Mouse (Mus musculus): ENCODE measurements around the gene Yes1. TPM values are rescaled to one million over a fixed set of nuclear protein-coding genes. Genes with fewer than 3 reads are reported as not detected.
"Not testable (repeated sequence)": the region's sequence is repeated elsewhere in the genome, so short reads cannot be mapped to it uniquely, and the experiment has no call there.

Gene Yes1
- polyA plus RNA-seq, 1 experiment from 2014 or later: 42.4 TPM

DNA sequence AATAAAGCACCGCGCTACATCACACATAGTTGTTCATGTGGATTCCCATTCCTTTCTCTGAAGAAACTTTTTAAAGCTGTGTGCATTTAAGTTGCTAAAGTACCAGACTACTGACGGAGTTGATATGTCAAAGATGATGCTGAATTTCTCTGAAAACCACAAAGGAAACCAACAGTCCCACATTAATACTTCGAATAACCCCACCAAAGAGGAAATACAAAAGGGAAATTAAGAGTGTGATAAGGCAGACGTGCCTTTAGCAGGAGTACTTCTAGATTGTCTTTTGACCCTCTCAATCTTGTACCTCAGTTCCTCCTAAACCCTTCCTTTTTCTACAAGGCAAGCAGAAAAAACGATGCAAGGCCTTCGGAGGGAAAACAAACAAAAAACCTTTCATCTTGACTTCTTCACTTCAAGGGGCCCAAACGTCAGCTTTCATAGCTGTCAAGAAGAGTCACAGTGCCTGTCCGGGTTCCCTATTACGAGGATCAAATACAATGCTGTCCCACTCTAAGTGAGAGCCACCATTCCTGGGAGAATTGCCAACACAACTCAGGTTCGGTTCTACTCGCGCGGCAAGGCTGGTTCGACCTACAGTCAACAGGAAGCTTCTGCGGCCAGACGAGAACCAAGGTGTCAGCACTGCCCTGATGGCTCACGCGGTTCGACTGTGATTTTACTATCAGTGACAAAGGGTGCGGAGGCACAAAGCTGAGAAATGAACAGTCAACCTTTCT is 739 bp upstream of the Yes1 start:
- Histone ChIP-seq H3K36me3 (ENCODE audit: control insufficient read depth, insufficient read depth, low read length) (no peaks in the 10 kb centered on the region), H3K27me3 (ENCODE audit: control insufficient read depth, insufficient read depth, low read depth, low read length) (no peaks in the 10 kb centered on the region), H3K27ac (ENCODE audit: low read length) (peak overlapping the region; percentile 94), H3K9me3 (ENCODE audit: control insufficient read depth, low read length) (no peaks in the 10 kb centered on the region), H3K9ac (ENCODE audit: low read length) (peak overlapping the region; percentile 94), H3K4me1 (replicated peaks; ENCODE audit: control insufficient read depth, insufficient read depth, low read length) (peaks cover 11% of the 10 kb centered on the region), H3K4me2 (ENCODE audit: low read depth, low read length) (peak overlapping the region; percentile 80), H3K4me3 (ENCODE audit: low read length) (peak overlapping the region; percentile 96)
- peak; percentile 37 for ATAC-seq (ENCODE audit: low read depth)
- 14% methylated on average over 21 of the region's 21 CpGs for WGBS

DNA sequence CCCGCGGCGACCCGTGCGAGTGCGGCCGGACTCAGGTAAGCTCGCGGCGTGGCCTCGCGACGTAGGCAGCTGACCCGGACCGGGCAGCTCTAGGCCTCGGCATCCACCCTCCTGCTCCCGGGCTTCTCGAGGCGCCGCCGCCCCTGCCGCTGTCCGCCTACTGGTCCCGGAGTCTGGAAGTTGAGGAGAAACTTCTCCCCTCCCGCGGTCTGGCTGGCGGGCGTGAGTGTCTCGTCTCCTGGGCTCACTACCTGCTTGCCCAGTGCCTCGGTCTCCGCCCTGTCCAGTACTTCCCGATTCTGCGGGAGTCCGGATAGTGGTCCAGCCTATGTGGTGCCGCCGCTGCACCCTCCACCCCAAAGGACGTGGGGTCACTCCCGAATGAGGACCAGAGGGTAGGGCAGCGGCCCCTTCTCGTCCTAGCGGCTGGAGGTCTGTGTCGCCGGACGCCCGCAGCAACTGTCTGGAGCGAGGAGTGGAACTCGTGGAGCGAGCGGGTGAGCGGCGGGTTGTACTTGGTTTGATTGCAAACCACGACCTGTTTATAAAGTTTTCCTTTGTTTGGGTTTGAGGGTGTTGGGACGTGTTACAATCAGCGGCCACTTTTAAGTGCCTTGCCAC is 480 bp downstream of the Yes1 start:
- WGBS: under 1% methylated on average over 28 of the region's 54 CpGs
- H3K4me2 ChIP-seq (ENCODE audit: low read depth, low read length): peak overlapping the region; percentile 80
- peak overlapping the region; percentile 94 for H3K27ac ChIP-seq (ENCODE audit: low read length)
- H3K36me3 ChIP-seq (ENCODE audit: control insufficient read depth, insufficient read depth, low read length): no peaks in the 10 kb centered on the region
- H3K27me3 ChIP-seq (ENCODE audit: control insufficient read depth, insufficient read depth, low read depth, low read length): no peaks in the 10 kb centered on the region
- H3K4me3 ChIP-seq (ENCODE audit: low read length): peak overlapping the region; percentile 96
- peaks cover 14% of the 10 kb centered on the region for H3K4me1 ChIP-seq (replicated peaks; ENCODE audit: control insufficient read depth, insufficient read depth, low read length)
- peak; percentile 75 for ATAC-seq (ENCODE audit: low read depth)
- H3K9ac ChIP-seq (ENCODE audit: low read length): peak overlapping the region; percentile 94
- H3K9me3 ChIP-seq (ENCODE audit: control insufficient read depth, low read length): no peaks in the 10 kb centered on the region

DNA sequence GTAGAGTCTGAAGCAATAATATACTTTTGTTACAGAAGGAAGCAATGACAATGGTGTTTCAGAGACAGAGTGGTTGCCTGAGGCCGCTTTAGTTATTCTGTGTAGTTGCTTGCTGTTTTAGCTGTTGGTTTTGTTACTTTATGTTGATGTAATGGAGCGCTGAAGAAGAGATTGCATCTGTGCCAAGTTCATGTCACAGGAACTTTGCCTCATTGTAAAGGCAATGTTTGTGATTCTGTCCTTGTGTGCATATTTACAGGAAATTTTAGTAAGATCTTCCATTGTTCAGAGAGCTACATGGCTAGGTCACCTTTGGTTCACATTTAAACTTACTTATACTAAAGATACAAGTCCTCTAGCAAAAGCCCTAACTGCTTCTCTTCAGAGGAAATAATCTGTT is 3.3 kb downstream of the Yes1 start:
- no peaks in the 10 kb centered on the region for H3K27me3 ChIP-seq (ENCODE audit: control insufficient read depth, insufficient read depth, low read depth, low read length)
- no peak overlapping the region for H3K4me3 ChIP-seq (ENCODE audit: low read length)
- H3K4me1 ChIP-seq (replicated peaks; ENCODE audit: control insufficient read depth, insufficient read depth, low read length): peaks cover 14% of the 10 kb centered on the region
- H3K9me3 ChIP-seq (ENCODE audit: control insufficient read depth, low read length): no peaks in the 10 kb centered on the region
- WGBS: 43% methylated on average over 2 of the region's 2 CpGs
- no peaks in the 10 kb centered on the region for H3K36me3 ChIP-seq (ENCODE audit: control insufficient read depth, insufficient read depth, low read length)
- no peak for ATAC-seq (ENCODE audit: low read depth)
- peak overlapping the region; percentile 80 for H3K27ac ChIP-seq (ENCODE audit: low read length)
- peak overlapping the region; percentile 33; the same call in 1 of the 2 replicates for H3K4me2 ChIP-seq (ENCODE audit: low read depth, low read length)
- no peak overlapping the region for H3K9ac ChIP-seq (ENCODE audit: low read length)

DNA sequence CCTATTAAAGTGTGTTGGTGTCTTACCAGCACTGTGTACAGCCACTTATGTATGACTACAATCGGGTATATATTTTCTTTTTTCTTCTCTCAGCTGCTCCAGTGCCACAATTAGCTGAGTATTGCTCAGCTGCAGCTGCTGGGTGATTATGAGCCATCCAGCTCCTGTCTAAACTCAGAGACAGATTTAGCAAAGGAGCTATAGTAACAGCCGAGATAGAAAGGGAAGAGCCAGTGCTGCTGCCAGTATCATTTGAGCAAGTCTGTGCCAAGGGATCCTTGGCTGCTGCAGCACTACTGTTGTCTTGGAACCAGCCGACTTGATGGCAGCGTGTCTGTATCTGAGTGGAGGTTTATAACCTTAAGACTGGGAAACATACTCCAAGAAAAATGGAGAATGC is 3.7 kb downstream of the Yes1 start:
- Histone ChIP-seq H3K36me3 (ENCODE audit: control insufficient read depth, insufficient read depth, low read length) (no peaks in the 10 kb centered on the region), H3K4me3 (ENCODE audit: low read length) (no peak overlapping the region), H3K9me3 (ENCODE audit: control insufficient read depth, low read length) (no peaks in the 10 kb centered on the region), H3K4me2 (ENCODE audit: low read depth, low read length) (peak overlapping the region; percentile 33; the same call in 1 of the 2 replicates), H3K27ac (ENCODE audit: low read length) (peak overlapping the region; percentile 80), H3K4me1 (replicated peaks; ENCODE audit: control insufficient read depth, insufficient read depth, low read length) (peaks cover 14% of the 10 kb centered on the region), H3K9ac (ENCODE audit: low read length) (no peak overlapping the region), H3K27me3 (ENCODE audit: control insufficient read depth, insufficient read depth, low read depth, low read length) (no peaks in the 10 kb centered on the region)
- 39% methylated on average over 4 of the region's 4 CpGs for WGBS
- ATAC-seq (ENCODE audit: low read depth): no peak

DNA sequence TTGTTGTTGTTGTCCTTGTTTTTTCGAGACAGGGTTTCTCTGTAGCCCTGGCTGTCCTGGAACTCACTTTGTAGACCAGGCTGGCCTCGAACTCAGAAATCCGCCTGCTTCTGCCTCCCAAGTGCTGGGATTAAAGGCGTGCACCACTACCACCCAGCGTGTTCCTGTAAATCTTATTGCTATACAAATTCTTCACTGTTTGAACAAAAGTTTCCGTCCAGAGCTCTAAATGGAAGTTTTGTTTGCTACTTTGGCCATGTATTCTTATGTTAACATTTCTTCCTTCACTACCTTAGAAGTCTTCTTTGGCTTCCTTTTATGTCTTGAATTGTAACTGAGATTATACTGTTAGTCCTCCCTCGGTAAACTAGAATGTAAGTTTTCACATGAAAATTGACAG is 5.5 kb downstream of the Yes1 start:
- H3K4me1 ChIP-seq (replicated peaks; ENCODE audit: control insufficient read depth, insufficient read depth, low read length): peaks cover 11% of the 10 kb centered on the region

DNA sequence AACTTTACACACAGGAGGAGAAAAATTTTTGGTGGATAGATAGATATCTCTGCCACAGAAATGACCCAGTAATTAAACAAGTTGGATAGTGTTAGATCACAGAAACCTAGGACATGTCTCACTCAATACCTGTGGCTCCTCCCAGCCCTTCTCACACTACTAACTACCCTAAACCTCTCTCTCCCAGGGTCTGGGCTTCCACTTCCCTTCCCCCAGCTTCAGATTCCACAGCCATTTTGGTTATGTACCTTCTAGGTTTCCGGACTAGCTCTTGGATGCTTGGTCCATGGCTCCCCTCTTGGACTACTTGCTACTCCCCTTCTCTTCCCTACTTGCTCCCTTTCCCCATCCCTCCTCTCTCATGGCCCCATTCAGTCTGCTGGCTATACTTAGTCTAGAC is 6.9 kb downstream of the Yes1 start:
- Histone ChIP-seq H3K4me2 (ENCODE audit: low read depth, low read length) (no peak overlapping the region), H3K27ac (ENCODE audit: low read length) (no peak overlapping the region), H3K9ac (ENCODE audit: low read length) (no peak overlapping the region), H3K4me3 (ENCODE audit: low read length) (no peak overlapping the region), H3K36me3 (ENCODE audit: control insufficient read depth, insufficient read depth, low read length) (no peaks in the 10 kb centered on the region), H3K4me1 (replicated peaks; ENCODE audit: control insufficient read depth, insufficient read depth, low read length) (peaks cover 8% of the 10 kb centered on the region; the same call in 1 of the 2 replicates), H3K27me3 (ENCODE audit: control insufficient read depth, insufficient read depth, low read depth, low read length) (no peaks in the 10 kb centered on the region), H3K9me3 (ENCODE audit: control insufficient read depth, low read length) (no peaks in the 10 kb centered on the region)
- ATAC-seq (ENCODE audit: low read depth): no peak
- WGBS: 100% methylated on average over 1 of the region's 1 CpGs

More for the DNA sequence above, 5.5 kb downstream of the Yes1 start:
- H3K4me2 ChIP-seq (ENCODE audit: low read depth, low read length); H3K9me3 ChIP-seq (ENCODE audit: control insufficient read depth, low read length); H3K36me3 ChIP-seq (ENCODE audit: control insufficient read depth, insufficient read depth, low read length); ATAC-seq (ENCODE audit: low read depth); H3K27ac ChIP-seq (ENCODE audit: low read length); H3K4me3 ChIP-seq (ENCODE audit: low read length); H3K9ac ChIP-seq (ENCODE audit: low read length); H3K27me3 ChIP-seq (ENCODE audit: control insufficient read depth, insufficient read depth, low read depth, low read length): not testable (repeated sequence)
- 85% methylated on average over 7 of the region's 7 CpGs for WGBS

DNA sequence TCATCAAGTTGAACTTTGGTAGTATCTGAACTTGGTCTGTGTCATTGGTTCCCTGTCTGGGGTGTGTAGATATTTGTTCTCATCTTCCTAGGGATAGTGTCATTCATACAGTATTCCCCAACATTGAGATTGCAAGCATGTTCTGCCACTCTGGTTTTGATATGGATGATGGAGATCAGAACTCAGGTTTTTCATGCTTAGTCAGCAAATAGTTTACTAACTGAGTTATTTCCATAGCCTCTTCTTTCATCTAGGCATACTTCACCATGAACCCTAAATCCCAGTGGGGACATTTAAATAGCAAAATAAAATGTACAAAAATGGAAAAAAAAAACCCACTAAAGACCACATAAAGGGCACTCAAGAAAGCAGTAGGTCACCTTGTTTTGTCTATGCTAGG is 12.7 kb downstream of the Yes1 start:
- Histone ChIP-seq H3K27ac (ENCODE audit: low read length) (no peak overlapping the region), H3K27me3 (ENCODE audit: control insufficient read depth, insufficient read depth, low read depth, low read length) (no peaks in the 10 kb centered on the region), H3K9me3 (ENCODE audit: control insufficient read depth, low read length) (no peaks in the 10 kb centered on the region), H3K4me1 (replicated peaks; ENCODE audit: control insufficient read depth, insufficient read depth, low read length) (no peaks in the 10 kb centered on the region), H3K9ac (ENCODE audit: low read length) (no peak overlapping the region), H3K4me3 (ENCODE audit: low read length) (no peak overlapping the region), H3K36me3 (ENCODE audit: control insufficient read depth, insufficient read depth, low read length) (no peaks in the 10 kb centered on the region), H3K4me2 (ENCODE audit: low read depth, low read length) (no peak overlapping the region)
- no peak for ATAC-seq (ENCODE audit: low read depth)

DNA sequence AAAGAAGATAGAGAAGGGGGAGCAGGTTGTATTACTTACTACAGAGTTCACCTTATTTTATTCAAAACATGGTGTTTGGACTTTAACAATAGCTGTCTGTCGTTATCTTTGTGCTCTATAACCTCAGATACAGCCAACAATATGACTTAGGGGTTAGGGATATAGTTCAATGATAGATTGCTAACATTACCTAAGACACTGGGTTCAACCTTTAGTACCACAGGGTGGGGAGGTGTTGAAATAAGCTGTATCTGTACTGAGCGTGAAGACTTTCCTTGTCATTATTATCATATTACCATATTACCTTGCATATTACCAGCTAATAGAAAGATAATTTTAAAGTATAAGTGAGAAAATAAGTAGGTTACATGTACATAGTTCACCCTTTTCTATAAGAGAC is 13.8 kb downstream of the Yes1 start:
- no peaks in the 10 kb centered on the region for H3K36me3 ChIP-seq (ENCODE audit: control insufficient read depth, insufficient read depth, low read length)
- ATAC-seq (ENCODE audit: low read depth): no peak
- no peaks in the 10 kb centered on the region for H3K27me3 ChIP-seq (ENCODE audit: control insufficient read depth, insufficient read depth, low read depth, low read length)
- no peak overlapping the region for H3K4me2 ChIP-seq (ENCODE audit: low read depth, low read length)
- no peaks in the 10 kb centered on the region for H3K9me3 ChIP-seq (ENCODE audit: control insufficient read depth, low read length)
- 90% methylated on average over 2 of the region's 2 CpGs for WGBS
- H3K4me3 ChIP-seq (ENCODE audit: low read length): no peak overlapping the region
- H3K4me1 ChIP-seq (replicated peaks; ENCODE audit: control insufficient read depth, insufficient read depth, low read length): no peaks in the 10 kb centered on the region
- no peak overlapping the region for H3K27ac ChIP-seq (ENCODE audit: low read length)
- H3K9ac ChIP-seq (ENCODE audit: low read length): no peak overlapping the region

DNA sequence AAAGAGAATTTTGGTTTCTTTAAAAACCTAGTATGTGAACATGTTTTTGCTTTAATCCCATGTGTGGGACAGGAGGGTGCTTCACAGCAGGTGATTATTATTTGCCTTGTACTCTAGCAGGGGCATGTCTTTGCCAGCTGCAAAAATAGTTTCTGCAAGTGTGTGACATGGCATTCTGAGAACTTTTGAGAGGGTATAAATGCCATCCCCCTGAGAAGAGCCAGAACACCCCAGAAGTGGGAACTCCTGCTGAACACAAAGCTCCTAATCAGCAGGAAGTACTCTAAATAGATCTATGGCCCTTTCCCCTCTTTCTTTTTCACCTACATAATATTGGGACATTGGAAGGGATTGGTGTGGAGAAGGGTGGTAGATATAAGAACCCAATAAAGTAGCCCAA is 22.2 kb downstream of the Yes1 start:
- Histone ChIP-seq H3K4me1 (replicated peaks; ENCODE audit: control insufficient read depth, insufficient read depth, low read length) (no peaks in the 10 kb centered on the region), H3K36me3 (ENCODE audit: control insufficient read depth, insufficient read depth, low read length) (no peaks in the 10 kb centered on the region), H3K9ac (ENCODE audit: low read length) (no peak overlapping the region), H3K4me2 (ENCODE audit: low read depth, low read length) (no peak overlapping the region), H3K9me3 (ENCODE audit: control insufficient read depth, low read length) (no peaks in the 10 kb centered on the region), H3K4me3 (ENCODE audit: low read length) (no peak overlapping the region), H3K27ac (ENCODE audit: low read length) (no peak overlapping the region), H3K27me3 (ENCODE audit: control insufficient read depth, insufficient read depth, low read depth, low read length) (no peaks in the 10 kb centered on the region)
- ATAC-seq (ENCODE audit: low read depth): no peak
